Mouse (Mus musculus): ENCODE measurements at regions not wholly inside any gene's neighbourhood (a gene's known extent, or its start where the extent isn't known, plus 50 kb on each side); places are given as distances from the start of the nearest gene placed in this dataset.
"Not testable (repeated sequence)": the region's sequence is repeated elsewhere in the genome, so short reads cannot be mapped to it uniquely, and the experiment has no call there.

DNA sequence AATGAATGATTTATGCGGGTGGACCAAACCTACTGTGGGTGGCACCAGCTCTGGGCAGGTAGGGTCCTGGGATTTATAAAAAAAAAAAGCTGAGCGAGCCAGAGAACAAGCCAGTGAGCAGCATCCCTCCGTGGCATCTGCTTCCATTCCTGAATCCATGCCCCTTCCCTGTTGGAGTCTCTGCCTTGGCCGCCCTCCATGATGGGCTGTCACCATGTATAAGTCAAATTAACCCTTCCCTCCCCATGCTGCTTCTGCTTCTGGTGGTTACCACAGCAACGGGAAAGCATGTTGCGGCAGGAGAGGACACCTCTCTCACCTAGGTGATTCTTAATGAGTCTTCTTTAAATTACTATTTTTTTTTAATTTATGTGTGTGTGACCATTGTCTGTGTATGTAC is 112.3 kb upstream of the A430005L14Rik start:
- no peak overlapping the region for H3K4me3 ChIP-seq (ENCODE audit: low read depth, low read length)
- no peaks in the 10 kb centered on the region for H3K4me1 ChIP-seq (ENCODE audit: control insufficient read depth, low read depth, low read length)
- no peak for ATAC-seq (ENCODE audit: low read depth)
- no peak overlapping the region for H3K27ac ChIP-seq (ENCODE audit: low read length)
- no peak overlapping the region for H3K9ac ChIP-seq (ENCODE audit: low read depth, low read length)
- H3K27me3 ChIP-seq (ENCODE audit: control insufficient read depth, insufficient read depth, low read depth, low read length) = no peaks in the 10 kb centered on the region
- 0 out of 2 replicates have a peak, but pooled peaks cover 2% of the 10 kb centered on the region for H3K9me3 ChIP-seq (replicated peaks; ENCODE audit: control insufficient read depth, low read length)
- H3K4me2 ChIP-seq (ENCODE audit: low read depth, low read length) = no peak overlapping the region
- 70% methylated on average over 6 of the region's 6 CpGs for WGBS (ENCODE audit: insufficient replicate concordance)
- H3K36me3 ChIP-seq (ENCODE audit: control insufficient read depth, insufficient read depth) = no peaks in the 10 kb centered on the region

DNA sequence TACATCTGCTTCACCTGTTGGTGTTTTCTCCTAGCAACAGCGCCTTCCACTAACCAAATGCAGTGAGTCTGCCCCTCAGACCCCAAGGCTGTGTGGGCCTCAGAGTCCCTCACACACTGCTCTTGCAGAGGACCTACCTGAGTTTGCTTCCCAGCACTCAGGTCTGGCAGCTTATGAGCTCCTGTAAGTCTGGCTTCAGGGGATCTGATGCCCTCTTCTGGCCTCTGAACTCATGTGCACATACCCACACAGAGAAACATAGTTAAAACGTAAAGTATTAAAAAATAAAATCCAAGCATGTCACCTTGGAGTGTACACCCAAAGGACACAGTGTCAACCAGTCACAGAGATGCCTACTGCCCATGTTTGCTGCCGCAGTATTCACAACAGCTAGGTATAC is 108.8 kb upstream of the A430005L14Rik start:
- no peaks in the 10 kb centered on the region for H3K4me1 ChIP-seq (ENCODE audit: control insufficient read depth, low read depth, low read length)
- 61% methylated on average over 3 of the region's 3 CpGs for WGBS (ENCODE audit: insufficient replicate concordance)
- H3K9me3 ChIP-seq (replicated peaks; ENCODE audit: control insufficient read depth, low read length) = no peaks in the 10 kb centered on the region
- H3K4me3 ChIP-seq (ENCODE audit: low read depth, low read length) = no peak overlapping the region
- no peak overlapping the region for H3K27ac ChIP-seq (ENCODE audit: low read length)
- H3K27me3 ChIP-seq (ENCODE audit: control insufficient read depth, insufficient read depth, low read depth, low read length) = no peaks in the 10 kb centered on the region
- no peak for ATAC-seq (ENCODE audit: low read depth)
- no peak overlapping the region for H3K4me2 ChIP-seq (ENCODE audit: low read depth, low read length)
- H3K36me3 ChIP-seq (ENCODE audit: control insufficient read depth, insufficient read depth) = no peaks in the 10 kb centered on the region
- H3K9ac ChIP-seq (ENCODE audit: low read depth, low read length) = no peak overlapping the region

DNA sequence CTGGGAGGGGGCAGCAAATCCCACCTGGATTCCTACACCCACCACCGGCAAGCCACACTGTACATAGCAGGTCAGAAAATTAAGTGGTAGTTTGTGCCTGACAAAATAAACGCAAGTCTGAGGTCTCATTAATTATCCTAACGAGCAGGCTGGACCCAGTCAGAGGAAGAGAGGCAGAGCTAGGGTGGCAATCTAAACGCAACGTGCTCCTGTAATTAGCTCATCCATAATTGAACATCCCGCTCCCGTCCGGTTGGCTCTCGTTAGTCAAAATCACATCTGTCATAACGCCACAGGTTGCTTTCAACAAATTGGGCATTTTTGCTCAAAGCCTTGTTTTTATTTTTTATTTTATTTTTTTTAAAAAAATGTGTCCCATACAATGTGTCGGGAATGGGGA is 106.9 kb upstream of the A430005L14Rik start:
- Histone ChIP-seq H3K4me3 (ENCODE audit: low read depth, low read length) (no peak overlapping the region), H3K9ac (ENCODE audit: low read depth, low read length) (no peak overlapping the region), H3K4me1 (ENCODE audit: control insufficient read depth, low read depth, low read length) (no peaks in the 10 kb centered on the region), H3K4me2 (ENCODE audit: low read depth, low read length) (no peak overlapping the region), H3K27me3 (ENCODE audit: control insufficient read depth, insufficient read depth, low read depth, low read length) (no peaks in the 10 kb centered on the region), H3K36me3 (ENCODE audit: control insufficient read depth, insufficient read depth) (no peaks in the 10 kb centered on the region), H3K27ac (ENCODE audit: low read length) (no peak overlapping the region), H3K9me3 (replicated peaks; ENCODE audit: control insufficient read depth, low read length) (no peaks in the 10 kb centered on the region)
- 66% methylated on average over 11 of the region's 11 CpGs for WGBS (ENCODE audit: insufficient replicate concordance)
- no peak for ATAC-seq (ENCODE audit: low read depth)

DNA sequence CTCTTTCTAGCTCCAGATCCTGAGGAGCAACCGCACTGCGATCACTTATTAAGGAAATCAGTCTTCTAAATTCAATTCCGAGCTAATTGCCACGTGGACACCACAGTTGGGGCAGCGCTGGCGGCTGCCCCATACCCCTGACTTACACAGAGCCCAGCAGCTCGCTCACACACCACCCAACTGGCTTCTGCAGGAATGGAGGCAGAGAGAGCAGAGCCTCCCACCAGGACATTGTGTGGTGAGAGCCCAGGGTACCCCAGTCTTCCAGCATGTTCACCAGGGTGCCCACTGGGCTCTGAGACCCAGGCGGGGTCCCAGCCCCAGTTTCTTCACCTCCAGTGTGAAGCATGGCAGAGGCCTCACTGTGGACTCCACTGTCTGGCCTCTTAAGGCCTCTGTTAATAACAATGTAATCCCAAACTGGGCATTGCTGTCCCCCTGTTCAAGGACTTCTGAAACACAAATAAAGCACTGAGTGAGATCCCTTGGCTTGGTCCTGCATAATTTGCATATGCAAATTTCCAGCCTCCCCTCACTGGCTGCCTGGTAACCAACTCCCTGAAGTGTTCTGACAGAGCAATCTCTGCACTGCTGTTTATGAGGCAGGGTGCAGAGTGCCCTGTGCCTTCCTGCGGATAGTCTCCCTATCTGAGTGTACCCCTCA is 102.8 kb upstream of the A430005L14Rik start:
- no peaks in the 10 kb centered on the region for H3K4me1 ChIP-seq (ENCODE audit: control insufficient read depth, low read depth, low read length)
- H3K4me2 ChIP-seq (ENCODE audit: low read depth, low read length) = no peak overlapping the region
- no peak overlapping the region for H3K4me3 ChIP-seq (ENCODE audit: low read depth, low read length)
- no peaks in the 10 kb centered on the region for H3K36me3 ChIP-seq (ENCODE audit: control insufficient read depth, insufficient read depth)
- H3K9me3 ChIP-seq (replicated peaks; ENCODE audit: control insufficient read depth, low read length) = no peaks in the 10 kb centered on the region; the same call in 1 of the 2 replicates
- no peak for ATAC-seq (ENCODE audit: low read depth)
- no peak overlapping the region for H3K27ac ChIP-seq (ENCODE audit: low read length)
- WGBS (ENCODE audit: insufficient replicate concordance) = 50% methylated on average over 9 of the region's 9 CpGs
- no peaks in the 10 kb centered on the region for H3K27me3 ChIP-seq (ENCODE audit: control insufficient read depth, insufficient read depth, low read depth, low read length)
- H3K9ac ChIP-seq (ENCODE audit: low read depth, low read length) = no peak overlapping the region

DNA sequence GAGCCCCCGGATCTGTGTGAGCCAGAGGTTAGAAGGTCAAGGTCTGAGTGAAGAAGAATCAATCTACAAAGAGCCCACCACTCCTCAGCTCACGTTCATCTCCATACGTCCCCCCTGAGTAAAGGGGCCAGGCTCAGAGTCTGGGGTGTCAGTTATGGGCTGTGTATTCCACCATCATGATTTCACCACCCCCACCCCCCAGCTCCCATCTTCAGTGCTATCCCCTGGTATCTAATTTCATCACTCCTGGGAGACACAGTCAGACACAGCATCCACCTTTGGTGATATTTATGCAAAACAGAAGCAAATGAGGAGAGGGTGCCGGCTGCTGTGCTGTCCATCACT is 102.3 kb upstream of the A430005L14Rik start:
- 35% methylated on average over 4 of the region's 4 CpGs for WGBS (ENCODE audit: insufficient replicate concordance)

DNA sequence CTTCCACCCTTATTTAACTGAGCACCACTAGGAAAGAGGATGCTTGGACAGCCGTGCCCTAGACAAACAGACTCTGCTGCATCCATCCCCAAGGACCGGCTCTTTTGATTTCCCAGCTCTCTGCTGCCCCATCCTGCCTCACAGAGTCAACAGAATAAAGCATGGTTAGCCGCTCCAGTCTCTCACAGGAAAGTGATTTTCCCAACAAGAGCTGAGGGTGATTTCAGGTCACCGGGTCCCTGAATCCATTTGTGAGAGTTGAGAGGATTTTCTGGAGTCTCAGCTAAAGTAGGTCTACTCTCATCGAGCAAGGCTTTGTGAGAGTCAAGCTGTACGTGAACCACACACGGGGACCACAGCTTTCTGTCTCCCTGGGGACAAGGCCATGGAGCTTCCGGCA is 95.6 kb upstream of the A430005L14Rik start:
- no peak for ATAC-seq (ENCODE audit: low read depth)
- H3K4me3 ChIP-seq (ENCODE audit: low read depth, low read length) = no peak overlapping the region
- H3K36me3 ChIP-seq (ENCODE audit: control insufficient read depth, insufficient read depth) = no peaks in the 10 kb centered on the region
- 52% methylated on average over 8 of the region's 8 CpGs for WGBS (ENCODE audit: insufficient replicate concordance)
- H3K9ac ChIP-seq (ENCODE audit: low read depth, low read length) = no peak overlapping the region
- H3K4me2 ChIP-seq (ENCODE audit: low read depth, low read length) = no peak overlapping the region
- H3K4me1 ChIP-seq (ENCODE audit: control insufficient read depth, low read depth, low read length) = no peaks in the 10 kb centered on the region
- no peaks in the 10 kb centered on the region for H3K27me3 ChIP-seq (ENCODE audit: control insufficient read depth, insufficient read depth, low read depth, low read length)
- no peak overlapping the region for H3K27ac ChIP-seq (ENCODE audit: low read length)
- H3K9me3 ChIP-seq (replicated peaks; ENCODE audit: control insufficient read depth, low read length) = peaks cover 2% of the 10 kb centered on the region

More for the DNA sequence above, 102.3 kb upstream of the A430005L14Rik start:
- no peak for ATAC-seq (ENCODE audit: low read depth)
- Histone ChIP-seq H3K9ac (ENCODE audit: low read depth, low read length) (no peak overlapping the region), H3K4me2 (ENCODE audit: low read depth, low read length) (no peak overlapping the region), H3K36me3 (ENCODE audit: control insufficient read depth, insufficient read depth) (no peaks in the 10 kb centered on the region), H3K4me3 (ENCODE audit: low read depth, low read length) (no peak overlapping the region), H3K27me3 (ENCODE audit: control insufficient read depth, insufficient read depth, low read depth, low read length) (no peaks in the 10 kb centered on the region), H3K4me1 (ENCODE audit: control insufficient read depth, low read depth, low read length) (no peaks in the 10 kb centered on the region), H3K27ac (ENCODE audit: low read length) (no peak overlapping the region), H3K9me3 (replicated peaks; ENCODE audit: control insufficient read depth, low read length) (no peaks in the 10 kb centered on the region; the same call in 1 of the 2 replicates)

DNA sequence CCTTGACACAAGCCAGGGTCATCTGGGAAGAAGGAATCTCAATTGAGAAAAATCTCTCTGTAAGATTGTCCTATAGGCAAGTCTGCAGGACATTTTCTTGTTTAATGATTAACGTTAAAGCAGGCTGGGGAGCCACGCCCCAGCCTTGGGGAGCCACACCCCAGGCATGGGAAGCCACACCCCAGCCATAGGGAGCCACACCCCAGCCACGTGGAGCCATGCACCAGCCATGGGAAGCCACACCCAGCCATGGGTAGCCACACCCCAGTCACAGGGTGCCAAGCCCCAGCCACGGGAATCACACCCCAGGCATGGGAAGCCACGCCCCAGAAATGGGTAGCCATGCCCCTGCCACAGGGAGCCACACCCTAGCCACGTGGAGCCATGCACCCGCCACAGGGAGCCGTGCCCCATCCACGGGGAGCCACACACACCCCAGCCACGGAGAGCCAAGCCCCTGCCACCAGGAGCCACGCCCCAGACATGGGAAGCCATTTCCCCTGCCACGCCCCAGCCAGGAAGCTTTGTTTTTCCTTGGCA is 94.8 kb upstream of the A430005L14Rik start:
- no peak overlapping the region for H3K27ac ChIP-seq (ENCODE audit: low read length)
- H3K4me1 ChIP-seq (ENCODE audit: control insufficient read depth, low read depth, low read length) = no peaks in the 10 kb centered on the region
- H3K36me3 ChIP-seq (ENCODE audit: control insufficient read depth, insufficient read depth) = no peaks in the 10 kb centered on the region
- peaks cover 2% of the 10 kb centered on the region for H3K9me3 ChIP-seq (replicated peaks; ENCODE audit: control insufficient read depth, low read length)
- no peak overlapping the region for H3K4me3 ChIP-seq (ENCODE audit: low read depth, low read length)
- no peaks in the 10 kb centered on the region for H3K27me3 ChIP-seq (ENCODE audit: control insufficient read depth, insufficient read depth, low read depth, low read length)
- no peak overlapping the region for H3K4me2 ChIP-seq (ENCODE audit: low read depth, low read length)
- no peak for ATAC-seq (ENCODE audit: low read depth)
- no peak overlapping the region for H3K9ac ChIP-seq (ENCODE audit: low read depth, low read length)
- 51% methylated on average over 12 of the region's 12 CpGs for WGBS (ENCODE audit: insufficient replicate concordance)

DNA sequence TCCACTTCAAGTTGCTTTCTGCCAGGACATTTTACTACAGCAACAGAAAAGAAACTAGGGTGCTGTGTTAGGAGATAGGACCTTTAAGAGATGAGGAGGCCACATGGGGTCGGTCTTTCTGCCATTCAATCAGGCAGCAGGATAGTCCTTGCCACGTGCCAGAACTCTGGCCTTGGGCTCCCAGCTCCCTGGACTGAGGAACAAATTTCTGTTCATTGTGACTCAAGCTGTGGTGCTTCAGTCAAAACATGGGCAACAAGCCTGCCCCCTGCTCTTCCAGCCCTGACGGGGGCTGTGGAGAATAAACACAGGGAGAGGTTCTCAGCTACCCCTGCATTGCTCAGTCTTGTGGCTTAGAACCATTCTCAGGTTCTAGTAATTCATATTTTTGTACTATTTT is 84.7 kb upstream of the A430005L14Rik start:
- Histone ChIP-seq H3K9me3 (replicated peaks; ENCODE audit: control insufficient read depth, low read length) (0 out of 2 replicates have a peak, but pooled peaks cover 2% of the 10 kb centered on the region), H3K4me3 (ENCODE audit: low read depth, low read length) (no peak overlapping the region), H3K36me3 (ENCODE audit: control insufficient read depth, insufficient read depth) (no peaks in the 10 kb centered on the region), H3K9ac (ENCODE audit: low read depth, low read length) (no peak overlapping the region), H3K27me3 (ENCODE audit: control insufficient read depth, insufficient read depth, low read depth, low read length) (no peaks in the 10 kb centered on the region), H3K4me2 (ENCODE audit: low read depth, low read length) (no peak overlapping the region), H3K27ac (ENCODE audit: low read length) (no peak overlapping the region), H3K4me1 (ENCODE audit: control insufficient read depth, low read depth, low read length) (no peaks in the 10 kb centered on the region)
- WGBS (ENCODE audit: insufficient replicate concordance) = 44% methylated on average over 3 of the region's 3 CpGs
- no peak for ATAC-seq (ENCODE audit: low read depth)

DNA sequence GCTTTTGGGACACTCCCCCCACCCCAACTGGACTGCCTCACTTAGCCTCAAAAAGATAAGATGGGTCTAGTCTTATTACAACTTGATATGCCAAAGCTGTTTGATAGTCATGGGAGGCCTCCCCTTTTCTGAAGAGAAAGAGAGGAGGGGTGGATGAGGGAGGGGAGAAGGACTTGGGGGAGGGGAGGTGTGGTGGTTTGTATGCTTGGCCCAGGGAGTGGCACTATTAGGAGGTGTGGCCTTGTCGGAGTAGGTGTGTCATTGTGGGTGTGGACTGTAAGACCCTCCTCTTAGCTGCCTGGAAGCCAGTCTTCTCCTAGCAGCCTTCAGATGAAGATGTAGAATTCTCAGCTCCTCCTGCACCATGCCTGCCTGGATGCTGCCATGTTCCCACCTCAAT is 82.0 kb upstream of the A430005L14Rik start:
- H3K9ac ChIP-seq (ENCODE audit: low read depth, low read length); H3K4me2 ChIP-seq (ENCODE audit: low read depth, low read length); H3K27me3 ChIP-seq (ENCODE audit: control insufficient read depth, insufficient read depth, low read depth, low read length); H3K4me3 ChIP-seq (ENCODE audit: low read depth, low read length); H3K27ac ChIP-seq (ENCODE audit: low read length); ATAC-seq (ENCODE audit: low read depth); H3K9me3 ChIP-seq (replicated peaks; ENCODE audit: control insufficient read depth, low read length); H3K4me1 ChIP-seq (ENCODE audit: control insufficient read depth, low read depth, low read length); H3K36me3 ChIP-seq (ENCODE audit: control insufficient read depth, insufficient read depth): not testable (repeated sequence)
- 71% methylated on average over 1 of the region's 1 CpGs for WGBS (ENCODE audit: insufficient replicate concordance)

Data from liver, embryonic 16.5 days (tissue).